Mouse (Mus musculus): ENCODE data around the gene Smug1.

Smug1 gene

GRCm38 (mm10) chr15:103177611-103178041, 10.7 kb upstream of the Smug1 start:
- DNase-seq (ENCODE audit: low read depth, low spot score), result no peak

- peak; percentile 75 for DNase-seq (ENCODE audit: low read depth, low spot score)
These were observed 10.1 kb upstream of the Smug1 start for GRCm38 (mm10) chr15:103176874-103177421.

DNA sequence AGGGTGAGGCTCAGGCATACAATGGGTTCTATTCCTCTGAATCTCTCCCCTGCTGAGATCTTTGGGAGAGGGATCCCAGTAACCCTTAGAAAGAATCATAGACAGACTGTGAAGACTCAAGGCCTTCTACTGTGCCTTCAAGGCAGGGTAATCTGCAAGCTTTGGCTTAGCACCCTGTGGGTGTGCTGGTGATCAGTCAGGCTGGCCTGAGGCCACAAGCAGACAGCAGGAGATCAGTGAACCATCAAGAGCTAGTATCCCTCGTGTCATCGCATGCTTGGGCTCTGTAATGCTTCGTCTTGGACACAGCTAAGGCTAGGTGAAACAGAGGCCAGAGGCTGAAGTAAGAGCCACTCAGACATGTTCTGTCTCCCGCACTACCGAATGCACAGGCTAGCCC, 6.4 kb upstream of the Smug1 start:
- no peak for DNase-seq (ENCODE audit: low read depth, low spot score)

DNA sequence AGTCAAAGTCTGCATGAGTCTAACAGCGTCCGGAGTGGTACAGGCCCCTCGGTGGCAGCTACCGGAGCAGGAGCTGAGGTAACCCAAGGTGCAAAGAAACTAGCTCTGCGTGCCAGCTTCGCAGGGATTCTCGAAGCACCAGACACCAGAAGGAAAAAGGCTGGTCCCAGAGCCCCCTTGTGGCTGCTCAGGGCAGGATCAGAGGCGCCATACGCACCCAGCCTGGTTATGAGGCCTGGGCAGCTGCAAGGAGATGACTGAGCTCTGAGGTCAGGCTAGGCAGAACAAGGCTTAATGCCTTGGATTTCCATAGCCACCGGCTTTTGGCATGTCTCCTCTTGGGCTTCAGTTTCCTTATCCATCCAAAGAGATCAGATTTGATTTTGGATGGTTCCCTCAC, 5.6 kb upstream of the Smug1 start:
- DNase-seq (ENCODE audit: low read depth, low spot score), result no peak

- DNase-seq (ENCODE audit: low read depth, low spot score), result no peak
These were observed 4.4 kb upstream of the Smug1 start for GRCm38 (mm10) chr15:103171276-103171675.

DNA sequence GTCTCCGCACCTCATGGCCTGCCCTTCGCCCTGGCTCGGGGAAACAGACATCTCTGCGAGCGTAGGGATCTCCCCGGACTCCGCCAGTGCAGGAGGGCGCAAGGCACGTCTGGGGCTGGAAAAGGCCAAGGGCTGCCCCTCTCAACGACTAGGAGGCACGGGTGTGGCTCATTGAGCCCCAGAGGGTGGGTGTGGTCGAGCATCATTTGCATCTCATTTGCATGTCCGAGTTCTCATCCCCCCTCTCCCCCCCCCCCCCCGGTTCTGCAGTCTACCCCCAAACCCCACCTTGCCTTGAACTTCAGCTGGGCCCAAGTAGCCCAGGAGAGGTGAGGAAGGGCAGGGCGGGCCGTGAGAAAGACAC, 3.4 kb upstream of the Smug1 start:
- no peak for DNase-seq (ENCODE audit: low read depth, low spot score)

- DNase-seq (ENCODE audit: low read depth, low spot score), result no peak
These were observed 2.9 kb upstream of the Smug1 start for GRCm38 (mm10) chr15:103169612-103170315.

DNA sequence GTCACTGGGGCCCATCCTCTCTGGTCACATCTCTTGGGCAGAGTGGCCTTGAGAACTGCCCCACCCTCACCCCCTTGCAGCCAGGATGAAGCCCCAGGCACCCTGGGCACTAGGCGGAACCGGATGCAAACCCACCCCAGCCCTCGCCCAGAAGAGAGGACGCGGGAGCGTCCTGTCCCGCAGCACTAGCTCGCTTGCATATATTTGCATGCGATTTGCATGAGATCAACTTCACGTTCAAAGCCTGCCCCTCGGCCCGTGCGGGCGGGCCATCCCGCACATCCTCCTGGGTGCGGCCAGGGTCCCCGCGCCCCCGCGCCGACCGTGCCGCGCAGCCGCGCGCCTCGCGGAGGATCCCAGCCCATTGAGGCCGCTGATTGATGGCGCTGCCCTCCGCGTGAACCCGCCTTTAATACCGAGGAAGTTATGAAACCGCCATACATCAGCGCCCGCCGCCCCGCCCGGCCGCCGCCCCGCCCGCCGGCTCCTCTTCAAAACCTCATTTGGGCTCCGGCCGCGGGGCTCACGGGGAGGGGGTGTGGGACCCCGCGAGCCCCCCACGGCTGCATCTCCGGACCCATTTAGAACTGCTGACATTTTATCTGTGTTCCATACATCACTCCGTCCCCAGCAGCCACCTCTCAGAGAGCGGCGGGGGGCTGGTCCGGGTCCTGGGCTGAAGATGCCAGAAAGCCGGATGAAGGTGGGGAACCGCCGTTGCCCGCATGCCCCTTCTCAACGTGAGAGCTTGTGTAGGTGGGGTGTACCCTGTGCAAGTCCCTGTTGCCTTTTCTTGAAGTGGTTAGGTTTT, 2.1 kb upstream of the Smug1 start:
- peak; percentile 72 for DNase-seq (ENCODE audit: low read depth, low spot score)

GRCm38 (mm10) chr15:103167786-103168185, 894 bp upstream of the Smug1 start:
- DNase-seq (ENCODE audit: low read depth, low spot score), result no peak

GRCm38 (mm10) chr15:103165924-103166323, 968 bp downstream of the Smug1 start:
- DNase-seq (ENCODE audit: low read depth, low spot score), result no peak

DNA sequence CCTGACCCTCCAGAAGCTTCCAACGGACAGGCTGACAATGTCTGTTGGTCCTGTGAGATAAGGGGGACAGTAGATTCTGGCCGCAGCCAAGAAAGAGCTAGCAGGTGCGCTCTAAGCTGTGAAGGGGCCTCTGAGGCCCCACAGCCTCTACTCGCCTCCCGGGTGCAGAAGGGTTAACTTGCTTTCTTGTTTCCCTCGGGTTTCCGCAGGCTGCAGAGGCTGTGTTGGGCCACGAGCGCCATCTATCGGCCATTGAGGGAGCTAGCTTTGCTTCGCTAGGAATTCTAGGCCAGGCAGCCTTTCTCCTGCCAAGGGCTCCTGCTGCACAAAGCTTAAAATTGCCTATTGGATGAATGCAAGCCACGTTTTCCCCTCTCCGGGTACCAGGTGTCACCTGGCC, 1.5 kb downstream of the Smug1 start:
- DNase-seq (ENCODE audit: low read depth, low spot score), result peak; percentile 93

DNA sequence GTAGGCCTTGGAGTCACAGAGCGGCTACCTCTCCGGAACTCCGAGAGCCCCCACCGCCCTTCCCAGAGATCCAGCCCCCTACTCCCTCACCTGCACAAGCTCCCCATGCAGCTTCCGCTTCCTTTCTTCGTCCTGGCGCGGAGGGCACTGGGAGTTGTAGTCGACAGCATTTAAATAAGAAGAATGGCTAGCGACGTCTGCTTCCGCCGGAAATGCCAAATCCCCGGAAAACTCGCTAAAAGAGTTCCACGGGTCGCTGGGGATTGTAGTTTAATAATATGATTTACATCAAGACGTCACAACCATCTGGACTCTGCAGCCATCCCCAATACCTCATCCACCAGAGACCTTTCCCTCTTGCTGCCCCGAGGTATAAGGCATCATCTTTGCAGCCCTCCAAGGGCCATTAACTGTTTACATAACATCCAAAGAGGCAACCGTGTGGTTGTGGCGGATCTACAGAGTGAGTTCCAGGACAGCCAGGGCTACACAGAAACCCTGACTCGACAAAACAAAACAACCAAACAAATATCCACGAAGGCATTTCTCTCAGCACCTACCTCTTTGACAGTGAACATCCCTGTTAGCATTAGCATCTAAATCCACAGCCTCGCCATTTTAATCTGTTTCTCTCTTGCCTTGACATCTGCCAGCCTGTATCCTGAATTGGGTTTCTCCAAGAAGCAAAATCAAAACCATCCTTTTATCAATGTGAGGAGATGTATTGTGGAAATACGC, 3.5 kb downstream of the Smug1 start:
- DNase-seq (ENCODE audit: low read depth, low spot score), result peak; percentile 84

GRCm38 (mm10) chr15:103157585-103157984, 9.3 kb downstream of the Smug1 start:
- DNase-seq (ENCODE audit: low read depth, low spot score), result no peak

DNA sequence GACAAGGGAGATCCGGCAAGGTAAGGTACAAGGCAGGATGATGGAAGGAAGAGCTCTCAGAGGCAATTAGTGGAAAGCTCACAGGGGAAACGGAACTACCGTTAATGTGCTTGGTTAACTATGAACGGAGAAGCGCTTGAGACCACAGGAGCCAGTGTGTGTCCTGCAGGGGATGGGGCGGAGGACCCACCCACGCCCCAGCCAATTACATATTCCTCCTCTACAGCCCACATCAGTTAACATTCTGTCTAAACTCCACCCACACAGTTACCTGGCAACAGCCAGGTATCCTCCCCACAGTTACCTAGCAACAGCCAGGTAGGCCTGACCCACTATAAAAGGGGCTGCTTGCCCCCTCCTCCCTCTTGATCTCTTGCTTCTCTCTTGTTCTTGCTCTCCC, 10.0 kb downstream of the Smug1 start:
- DNase-seq (ENCODE audit: low read depth, low spot score), result no peak

DNA sequence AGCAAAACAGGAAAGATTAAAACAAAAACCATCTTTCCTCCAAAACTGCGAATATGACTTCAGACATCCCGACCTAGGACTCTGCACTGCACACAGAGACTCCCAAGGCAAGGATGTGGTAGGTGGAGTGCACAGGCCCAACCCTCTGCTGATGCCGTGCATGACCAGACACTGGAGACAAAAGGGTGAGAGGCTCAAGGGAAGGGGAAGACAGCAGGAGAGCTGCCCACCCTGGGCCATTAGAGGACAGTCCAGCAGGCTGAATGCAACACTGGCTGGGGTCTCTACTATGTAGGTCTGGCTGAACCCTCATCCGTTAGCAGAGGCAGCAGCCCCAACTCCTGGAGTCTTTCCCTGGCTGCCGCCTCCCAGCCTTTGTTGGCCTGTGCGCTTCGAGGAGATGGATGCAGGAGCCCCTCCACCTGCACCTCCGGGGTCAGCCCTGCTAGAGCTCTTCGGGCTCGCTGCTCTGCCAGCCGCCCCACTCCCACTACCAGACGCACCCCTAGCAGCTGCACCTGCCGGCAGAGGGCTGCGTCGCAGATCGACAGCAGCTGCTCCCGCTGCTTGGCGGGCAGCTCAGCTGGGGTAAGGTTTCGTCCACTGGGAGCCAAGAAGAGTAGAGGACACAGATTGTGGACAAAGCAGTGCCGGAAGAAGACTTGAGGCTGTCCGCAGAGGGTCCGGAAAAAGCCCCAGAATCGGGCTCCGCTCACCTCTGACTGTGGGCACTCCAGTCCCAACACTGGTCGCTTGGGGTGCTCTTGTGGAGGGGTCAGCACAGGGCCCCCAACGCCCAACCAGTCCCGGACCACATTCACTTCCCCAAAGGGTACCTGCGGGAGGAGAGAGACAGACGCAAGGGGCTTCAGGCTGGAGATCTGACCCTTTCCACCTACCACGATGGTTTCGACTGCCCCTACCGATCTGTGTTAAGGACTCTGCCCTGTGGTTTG, 11.2 kb downstream of the Smug1 start:
- DNase-seq (ENCODE audit: low read depth, low spot score), result no peak

DNA sequence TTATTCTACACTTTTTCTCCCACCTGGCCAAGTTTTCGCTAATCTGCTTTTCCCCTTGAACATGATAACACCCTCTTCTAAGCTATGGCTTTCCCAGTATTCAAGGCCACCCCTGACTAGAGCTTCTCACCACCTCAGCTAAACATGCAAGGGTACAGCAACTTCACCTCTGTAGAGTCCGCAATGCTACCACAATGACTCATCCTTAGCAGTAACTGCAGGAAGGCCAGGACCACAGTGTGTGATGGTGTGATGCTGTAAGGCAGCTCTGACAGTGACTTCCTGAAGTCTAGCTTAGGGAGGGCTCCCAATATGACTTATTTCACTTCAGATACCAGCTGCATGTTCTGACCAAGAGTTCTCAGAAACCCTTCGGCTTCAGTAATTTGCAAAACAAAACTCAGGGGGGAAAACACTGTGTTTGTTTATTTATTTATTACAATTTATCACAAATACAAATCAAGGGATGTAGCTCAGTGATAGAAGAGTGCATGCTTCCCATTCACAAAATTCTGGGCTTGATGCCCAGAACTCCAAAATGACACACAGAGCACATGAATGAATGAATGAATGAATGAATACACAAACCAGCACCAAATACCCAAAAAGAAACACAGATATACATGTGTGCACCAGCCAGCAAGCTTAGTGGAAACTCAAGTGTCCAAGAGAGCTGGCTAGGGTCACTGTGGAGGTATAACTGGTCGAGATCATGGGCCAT, 13.8 kb downstream of the Smug1 start:
- DNase-seq (ENCODE audit: low read depth, low spot score), result no peak

GRCm38 (mm10) chr15:103152371-103152770, 14.5 kb downstream of the Smug1 start:
- no peak for DNase-seq (ENCODE audit: low read depth, low spot score)

DNA sequence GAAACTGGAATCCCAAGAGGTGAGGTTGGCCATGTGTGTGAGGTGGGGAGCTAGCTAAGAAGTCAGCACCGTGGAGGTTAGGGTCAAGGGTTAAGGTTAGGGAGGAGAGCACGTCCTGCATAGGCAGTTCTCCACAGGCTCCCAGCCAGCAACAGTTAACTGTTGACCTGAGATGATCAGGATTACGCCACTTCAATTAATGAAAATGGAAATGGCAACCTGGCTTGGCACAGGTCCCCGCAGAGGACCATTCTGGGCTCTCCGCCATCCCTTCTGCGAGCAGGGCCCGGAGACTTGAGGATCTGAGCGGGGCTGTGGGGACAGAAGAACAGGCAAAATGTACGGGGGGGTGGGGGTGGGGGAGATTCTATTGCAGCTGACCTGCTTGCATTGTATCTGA, 19.1 kb downstream of the Smug1 start:
- DNase-seq (ENCODE audit: low read depth, low spot score), result no peak

- no peak for DNase-seq (ENCODE audit: low read depth, low spot score)
These were observed 19.5 kb downstream of the Smug1 start for GRCm38 (mm10) chr15:103147422-103147690.

GRCm38 (mm10) chr15:103146627-103147421, 20.1 kb downstream of the Smug1 start:
- no peak for DNase-seq (ENCODE audit: low read depth, low spot score)

All from embryo, embryonic 11.5 days (tissue).